Mouse (Mus musculus): ENCODE measurements around the gene Apmap. TPM values are rescaled to one million over a fixed set of nuclear protein-coding genes. Genes with fewer than 3 reads are reported as not detected.
A peak's percentile ranks its signal among the peaks of the same experiment; 100 is the strongest.

Gene Apmap
- polyA plus RNA-seq, 1 experiment from 2014 or later, result 26.6 TPM

GRCm38 (mm10) chr2:150602166-150602565 lies 6.2 kb downstream of the Apmap start:
- no peak for ATAC-seq (replicated peaks; ENCODE audit: extremely low read depth, insufficient read depth, low FRiP score)
- Histone ChIP-seq H3K9me3 (replicated peaks; ENCODE audit: control insufficient read depth, low read length) (no peaks in the 10 kb centered on the region), H3K4me3 (ENCODE audit: low read length) (no peak overlapping the region), H3K4me1 (ENCODE audit: control insufficient read depth, insufficient read depth, low read length) (peaks cover 4% of the 10 kb centered on the region), H3K9ac (ENCODE audit: low read length) (no peak overlapping the region), H3K27me3 (ENCODE audit: control insufficient read depth, insufficient read depth, low read length) (no peaks in the 10 kb centered on the region), H3K4me2 (ENCODE audit: low read depth, low read length) (no peak overlapping the region), H3K27ac (ENCODE audit: low read length) (no peak overlapping the region; the same call in 1 of the 2 replicates), H3K36me3 (ENCODE audit: control insufficient read depth, insufficient read depth) (no peaks in the 10 kb centered on the region)
- WGBS, result 79% methylated on average over 2 of the region's 2 CpGs

GRCm38 (mm10) chr2:150600263-150600662 lies 8.1 kb downstream of the Apmap start:
- ATAC-seq (replicated peaks; ENCODE audit: extremely low read depth, insufficient read depth, low FRiP score), result no peak
- H3K4me3 ChIP-seq (ENCODE audit: low read length), result no peak overlapping the region
- no peaks in the 10 kb centered on the region for H3K27me3 ChIP-seq (ENCODE audit: control insufficient read depth, insufficient read depth, low read length)
- 67% methylated on average over 2 of the region's 2 CpGs for WGBS
- 0 out of 2 replicates have a peak overlapping the region, but pooled peaks have one; percentile 16 for H3K27ac ChIP-seq (ENCODE audit: low read length)
- no peak overlapping the region for H3K4me2 ChIP-seq (ENCODE audit: low read depth, low read length)
- no peaks in the 10 kb centered on the region for H3K9me3 ChIP-seq (replicated peaks; ENCODE audit: control insufficient read depth, low read length)
- peaks cover 3% of the 10 kb centered on the region; the same call in 1 of the 2 replicates for H3K36me3 ChIP-seq (ENCODE audit: control insufficient read depth, insufficient read depth)
- peaks cover 3% of the 10 kb centered on the region; the same call in 1 of the 2 replicates for H3K4me1 ChIP-seq (ENCODE audit: control insufficient read depth, insufficient read depth, low read length)
- H3K9ac ChIP-seq (ENCODE audit: low read length), result no peak overlapping the region

GRCm38 (mm10) chr2:150595411-150596190 lies 12.8 kb downstream of the Apmap start:
- no peak for ATAC-seq (replicated peaks; ENCODE audit: extremely low read depth, insufficient read depth, low FRiP score)
- Histone ChIP-seq H3K4me1 (ENCODE audit: control insufficient read depth, insufficient read depth, low read length) (no peaks in the 10 kb centered on the region), H3K4me2 (ENCODE audit: low read depth, low read length) (no peak overlapping the region), H3K27me3 (ENCODE audit: control insufficient read depth, insufficient read depth, low read length) (no peaks in the 10 kb centered on the region), H3K36me3 (ENCODE audit: control insufficient read depth, insufficient read depth) (peaks cover 17% of the 10 kb centered on the region), H3K4me3 (ENCODE audit: low read length) (no peak overlapping the region), H3K9me3 (replicated peaks; ENCODE audit: control insufficient read depth, low read length) (no peaks in the 10 kb centered on the region), H3K9ac (ENCODE audit: low read length) (no peak overlapping the region), H3K27ac (ENCODE audit: low read length) (no peak overlapping the region)
- 67% methylated on average over 3 of the region's 3 CpGs for WGBS

- H3K36me3 ChIP-seq (ENCODE audit: control insufficient read depth, insufficient read depth), result peaks cover 40% of the 10 kb centered on the region
- no peaks in the 10 kb centered on the region for H3K4me1 ChIP-seq (ENCODE audit: control insufficient read depth, insufficient read depth, low read length)
- no peak for ATAC-seq (replicated peaks; ENCODE audit: extremely low read depth, insufficient read depth, low FRiP score)
- H3K9me3 ChIP-seq (replicated peaks; ENCODE audit: control insufficient read depth, low read length), result no peaks in the 10 kb centered on the region
- no peak overlapping the region for H3K4me2 ChIP-seq (ENCODE audit: low read depth, low read length)
- H3K4me3 ChIP-seq (ENCODE audit: low read length), result no peak overlapping the region
- 82% methylated on average over 11 of the region's 11 CpGs for WGBS
- no peak overlapping the region for H3K27ac ChIP-seq (ENCODE audit: low read length)
- H3K27me3 ChIP-seq (ENCODE audit: control insufficient read depth, insufficient read depth, low read length), result no peaks in the 10 kb centered on the region
- H3K9ac ChIP-seq (ENCODE audit: low read length), result no peak overlapping the region
Observed at GRCm38 (mm10) chr2:150589076-150589475, 19.3 kb downstream of the Apmap start.

GRCm38 (mm10) chr2:150579628-150580027 lies 28.7 kb downstream of the Apmap start:
- Histone ChIP-seq H3K27me3 (ENCODE audit: control insufficient read depth, insufficient read depth, low read length) (no peaks in the 10 kb centered on the region), H3K4me3 (ENCODE audit: low read length) (no peak overlapping the region), H3K9me3 (replicated peaks; ENCODE audit: control insufficient read depth, low read length) (no peaks in the 10 kb centered on the region), H3K9ac (ENCODE audit: low read length) (no peak overlapping the region), H3K27ac (ENCODE audit: low read length) (no peak overlapping the region), H3K4me1 (ENCODE audit: control insufficient read depth, insufficient read depth, low read length) (no peaks in the 10 kb centered on the region), H3K4me2 (ENCODE audit: low read depth, low read length) (no peak overlapping the region), H3K36me3 (ENCODE audit: control insufficient read depth, insufficient read depth) (peaks cover 13% of the 10 kb centered on the region)
- no peak for ATAC-seq (replicated peaks; ENCODE audit: extremely low read depth, insufficient read depth, low FRiP score)
- 64% methylated on average over 1 of the region's 1 CpGs for WGBS

- H3K4me1 ChIP-seq (ENCODE audit: control insufficient read depth, insufficient read depth, low read length), result no peaks in the 10 kb centered on the region
- H3K4me2 ChIP-seq (ENCODE audit: low read depth, low read length), result no peak overlapping the region
- no peak overlapping the region for H3K9ac ChIP-seq (ENCODE audit: low read length)
- H3K4me3 ChIP-seq (ENCODE audit: low read length), result no peak overlapping the region
- 73% methylated on average over 5 of the region's 5 CpGs for WGBS
- no peaks in the 10 kb centered on the region for H3K9me3 ChIP-seq (replicated peaks; ENCODE audit: control insufficient read depth, low read length)
- H3K27me3 ChIP-seq (ENCODE audit: control insufficient read depth, insufficient read depth, low read length), result no peaks in the 10 kb centered on the region
- H3K27ac ChIP-seq (ENCODE audit: low read length), result no peak overlapping the region
- peak; percentile 21; the same call in 1 of the 2 replicates for ATAC-seq (replicated peaks; ENCODE audit: extremely low read depth, insufficient read depth, low FRiP score)
- peaks cover 4% of the 10 kb centered on the region for H3K36me3 ChIP-seq (ENCODE audit: control insufficient read depth, insufficient read depth)
Observed at GRCm38 (mm10) chr2:150578603-150579002, 29.8 kb downstream of the Apmap start.

GRCm38 (mm10) chr2:150576256-150576655 lies 32.1 kb downstream of the Apmap start:
- H3K36me3 ChIP-seq (ENCODE audit: control insufficient read depth, insufficient read depth), result no peaks in the 10 kb centered on the region
- no peak overlapping the region for H3K4me2 ChIP-seq (ENCODE audit: low read depth, low read length)
- ATAC-seq (replicated peaks; ENCODE audit: extremely low read depth, insufficient read depth, low FRiP score), result no peak
- H3K4me3 ChIP-seq (ENCODE audit: low read length), result no peak overlapping the region
- WGBS, result 87% methylated on average over 1 of the region's 1 CpGs
- H3K27ac ChIP-seq (ENCODE audit: low read length), result no peak overlapping the region
- no peaks in the 10 kb centered on the region for H3K27me3 ChIP-seq (ENCODE audit: control insufficient read depth, insufficient read depth, low read length)
- no peaks in the 10 kb centered on the region for H3K9me3 ChIP-seq (replicated peaks; ENCODE audit: control insufficient read depth, low read length)
- no peak overlapping the region for H3K9ac ChIP-seq (ENCODE audit: low read length)
- no peaks in the 10 kb centered on the region for H3K4me1 ChIP-seq (ENCODE audit: control insufficient read depth, insufficient read depth, low read length)

- H3K4me3 ChIP-seq (ENCODE audit: low read length), result no peak overlapping the region
- no peaks in the 10 kb centered on the region for H3K36me3 ChIP-seq (ENCODE audit: control insufficient read depth, insufficient read depth)
- 83% methylated on average over 3 of the region's 3 CpGs for WGBS
- no peaks in the 10 kb centered on the region for H3K9me3 ChIP-seq (replicated peaks; ENCODE audit: control insufficient read depth, low read length)
- ATAC-seq (replicated peaks; ENCODE audit: extremely low read depth, insufficient read depth, low FRiP score), result no peak
- no peak overlapping the region for H3K27ac ChIP-seq (ENCODE audit: low read length)
- no peaks in the 10 kb centered on the region for H3K27me3 ChIP-seq (ENCODE audit: control insufficient read depth, insufficient read depth, low read length)
- no peak overlapping the region for H3K9ac ChIP-seq (ENCODE audit: low read length)
- no peaks in the 10 kb centered on the region for H3K4me1 ChIP-seq (ENCODE audit: control insufficient read depth, insufficient read depth, low read length)
- no peak overlapping the region for H3K4me2 ChIP-seq (ENCODE audit: low read depth, low read length)
Observed at GRCm38 (mm10) chr2:150572463-150572862, 35.9 kb downstream of the Apmap start.

- no peak for ATAC-seq (replicated peaks; ENCODE audit: extremely low read depth, insufficient read depth, low FRiP score)
- Histone ChIP-seq H3K4me1 (ENCODE audit: control insufficient read depth, insufficient read depth, low read length) (no peaks in the 10 kb centered on the region), H3K9me3 (replicated peaks; ENCODE audit: control insufficient read depth, low read length) (no peaks in the 10 kb centered on the region), H3K36me3 (ENCODE audit: control insufficient read depth, insufficient read depth) (no peaks in the 10 kb centered on the region), H3K4me2 (ENCODE audit: low read depth, low read length) (no peak overlapping the region), H3K4me3 (ENCODE audit: low read length) (no peak overlapping the region), H3K27ac (ENCODE audit: low read length) (no peak overlapping the region), H3K27me3 (ENCODE audit: control insufficient read depth, insufficient read depth, low read length) (no peaks in the 10 kb centered on the region), H3K9ac (ENCODE audit: low read length) (no peak overlapping the region)
- WGBS, result 74% methylated on average over 2 of the region's 2 CpGs
Observed at GRCm38 (mm10) chr2:150570761-150571160, 37.6 kb downstream of the Apmap start.
